Mouse (Mus musculus) intestine, postnatal 0 days (tissue): ENCODE measurements around the gene Rnf5. TPM values are rescaled to one million over a fixed set of nuclear protein-coding genes. Genes with fewer than 3 reads are reported as not detected.
A peak's percentile ranks its signal among the peaks of the same experiment; 100 is the strongest.

Experiments used
- ATAC-seq: fragments of 200-750 bp; cut with Nextera tagmentation; 2 replicates; pipeline ENCODE4 v1.8.0; 2017; ENCODE audit warnings: mild to moderate bottlenecking, moderate TSS enrichment, moderate library complexity
- H3K27ac ChIP-seq: fragments of 300-500 bp; sonication (generic); 2 replicates; pipeline ENCODE4 v1.5.1; 2014; ENCODE audit warnings: mild to moderate bottlenecking, low read depth, low read length, moderate library complexity
- H3K27me3 ChIP-seq: fragments of 300-500 bp; sonication (generic); replicated peaks from 2 replicates; pipeline ENCODE4 v1.6.1; 2014; ENCODE audit warnings: low read length, mixed read lengths; ENCODE audit not compliant: control insufficient read depth, insufficient read depth
- H3K36me3 ChIP-seq: fragments of 300-500 bp; sonication (generic); 2 replicates; pipeline ENCODE4 v1.6.1; 2014; ENCODE audit warnings: mild to moderate bottlenecking, moderate library complexity; ENCODE audit not compliant: control insufficient read depth, insufficient read depth
- H3K4me1 ChIP-seq: fragments of 300-500 bp; sonication (generic); replicated peaks from 2 replicates; pipeline ENCODE4 v1.6.1; 2014; ENCODE audit warnings: antibody characterized with exemption, low read length, mixed read lengths; ENCODE audit not compliant: control insufficient read depth, insufficient read depth
- H3K4me2 ChIP-seq: fragments of 300-500 bp; sonication (generic); replicated peaks from 2 replicates; pipeline ENCODE4 v1.6.1; 2014; ENCODE audit warnings: low read depth, mild to moderate bottlenecking, moderate library complexity
- H3K4me3 ChIP-seq: fragments of 300-500 bp; sonication (generic); 2 replicates; pipeline ENCODE4 v1.5.1; 2014; ENCODE audit warnings: low read depth, low read length
- H3K9ac ChIP-seq: fragments of 300-500 bp; sonication (generic); 2 replicates; pipeline ENCODE4 v1.6.1; 2014; ENCODE audit warnings: mild to moderate bottlenecking, low read depth, low read length
- H3K9me3 ChIP-seq: fragments of 300-500 bp; sonication (generic); 2 replicates; pipeline ENCODE4 v1.6.1; 2016; ENCODE audit warnings: mixed run types; ENCODE audit not compliant: control insufficient read depth
- CTCF ChIP-seq: sonication (generic); IDR thresholded peaks from 2 replicates; pipeline ENCODE4 v1.5.1; 2016; ENCODE audit warnings: low read depth, mild to moderate bottlenecking, control low read depth, antibody characterized with exemption, moderate library complexity
- WGBS: fragments of 180-500 bp; shearing (Covaris S2); extraction: QIAGEN DNeasy Blood & Tissue Kit; methylation state at CpG from one replicate; pipeline ENCODE4 v1.1.7; 2014; 5-methylcytosine and 5-hydroxymethylcytosine counted together
- polyA plus RNA-seq: library from polyadenylated mRNA; unstranded; fragments of >200 nt; fragmentation: Nextera tagmentation; extraction: Ambion mirVana; gene quantifications from 2 replicates; pipeline ENCODE4 v1.2.1, GENCODE M21; 2015

Rnf5 gene
- polyA plus RNA-seq, 1 experiment from 2014 or later: 123 TPM

- Histone ChIP-seq H3K4me1 (peaks cover 6% of the 10 kb centered on the region; the same call in 1 of the 2 replicates), H3K27ac (no peak overlapping the region), H3K9me3 (no peaks in the 10 kb centered on the region), H3K9ac (no peak overlapping the region), H3K27me3 (peaks cover 10% of the 10 kb centered on the region), H3K4me3 (no peak overlapping the region), H3K4me2 (no peak overlapping the region), H3K36me3 (no peaks in the 10 kb centered on the region)
- WGBS: 61% methylated on average over 2 of the region's 2 CpGs
- no peak for ATAC-seq
- no peak for TF ChIP-seq CTCF
These were observed 32.2 kb upstream of the Rnf5 start for GRCm38 (mm10) chr17:34635671-34636070.

DNA sequence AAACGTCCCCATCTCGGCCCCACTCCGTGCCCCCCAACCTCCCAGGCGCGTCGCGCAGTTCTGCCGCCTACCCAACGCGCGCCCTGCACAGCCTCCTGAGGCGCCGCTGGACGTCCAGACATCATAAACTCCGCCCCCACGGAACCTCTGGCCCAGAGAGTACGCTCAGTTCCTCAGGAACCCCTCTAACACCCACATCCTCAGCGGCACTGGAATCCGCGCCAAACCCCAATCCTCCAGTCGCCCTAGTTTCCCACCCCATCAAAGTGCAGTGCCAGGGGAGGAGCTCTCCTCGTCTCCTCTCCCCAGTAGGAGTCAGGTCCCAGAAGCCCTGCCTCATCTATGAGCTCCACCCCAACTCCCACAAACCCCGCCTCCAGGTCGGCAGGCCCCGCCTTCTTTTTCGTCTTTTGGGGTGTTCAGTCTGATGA lies 28.8 kb upstream of the Rnf5 start:
- Histone ChIP-seq H3K4me2 (peak overlapping the region; percentile 61), H3K27ac (no peak overlapping the region), H3K9ac (0 out of 2 replicates have a peak overlapping the region, but pooled peaks have one; percentile 8), H3K27me3 (peaks cover 16% of the 10 kb centered on the region), H3K4me1 (peaks cover 9% of the 10 kb centered on the region; the same call in 1 of the 2 replicates), H3K4me3 (peak overlapping the region; percentile 31), H3K9me3 (no peaks in the 10 kb centered on the region), H3K36me3 (no peaks in the 10 kb centered on the region)
- 2% methylated on average over 26 of the region's 26 CpGs for WGBS
- TF ChIP-seq CTCF: no peak
- peak; percentile 22; the same call in 1 of the 2 replicates for ATAC-seq

DNA sequence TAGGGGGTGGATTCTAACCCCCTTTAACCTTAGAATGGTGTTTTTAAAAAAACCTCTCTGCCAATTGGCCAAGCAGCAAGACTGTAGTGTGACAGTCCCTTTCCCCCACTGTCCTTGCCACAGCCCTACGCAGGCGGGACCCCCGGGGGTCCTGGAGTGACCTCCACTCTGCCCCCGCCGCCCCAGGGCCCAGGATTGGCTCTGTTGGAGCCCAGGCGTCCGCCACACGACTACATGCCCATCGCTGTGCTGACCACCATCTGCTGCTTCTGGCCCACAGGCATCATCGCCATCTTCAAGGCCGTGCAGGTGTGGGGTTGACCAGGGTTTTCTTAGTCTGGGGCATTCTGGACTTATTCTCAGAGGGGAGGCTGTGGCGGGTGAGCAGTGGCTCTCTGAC lies 28.2 kb upstream of the Rnf5 start:
- Histone ChIP-seq H3K4me3 (peak overlapping the region; percentile 31), H3K4me2 (peak overlapping the region; percentile 61), H3K27ac (no peak overlapping the region), H3K9ac (0 out of 2 replicates have a peak overlapping the region, but pooled peaks have one; percentile 8), H3K9me3 (no peaks in the 10 kb centered on the region), H3K27me3 (peaks cover 16% of the 10 kb centered on the region), H3K36me3 (no peaks in the 10 kb centered on the region), H3K4me1 (peaks cover 9% of the 10 kb centered on the region; the same call in 1 of the 2 replicates)
- TF ChIP-seq CTCF: no peak
- 16% methylated on average over 12 of the region's 12 CpGs for WGBS
- ATAC-seq: no peak

- Histone ChIP-seq H3K4me1 (peaks cover 9% of the 10 kb centered on the region), H3K9me3 (no peaks in the 10 kb centered on the region), H3K27ac (no peak overlapping the region), H3K27me3 (peaks cover 16% of the 10 kb centered on the region), H3K4me2 (peak overlapping the region; percentile 61), H3K4me3 (peak overlapping the region; percentile 29), H3K9ac (peak overlapping the region; percentile 34; the same call in 1 of the 2 replicates), H3K36me3 (no peaks in the 10 kb centered on the region)
- WGBS: 5% methylated on average over 45 of the region's 48 CpGs
- ATAC-seq: no peak
- TF ChIP-seq CTCF: no peak
These were observed 27.3 kb upstream of the Rnf5 start for GRCm38 (mm10) chr17:34630761-34631301.

- no peak for TF ChIP-seq CTCF
- Histone ChIP-seq H3K4me1 (peaks cover 9% of the 10 kb centered on the region), H3K9ac (no peak overlapping the region)
These were observed 26.5 kb upstream of the Rnf5 start for GRCm38 (mm10) chr17:34629796-34630603.

GRCm38 (mm10) chr17:34629221-34629751 lies 25.8 kb upstream of the Rnf5 start, which contains the start of gene Prrt1:
Gene Prrt1 (plus strand): TSS chr17:34629533.
- no peaks in the 10 kb centered on the region for H3K36me3 ChIP-seq
- peaks cover 9% of the 10 kb centered on the region for H3K4me1 ChIP-seq
- WGBS: 28% methylated on average over 16 of the region's 16 CpGs
- no peak for TF ChIP-seq CTCF
- H3K9me3 ChIP-seq: no peaks in the 10 kb centered on the region
- peak within 1 kb of the TSS; percentile 66 for H3K4me3 ChIP-seq
- no peak for ATAC-seq
- peak within 1 kb of the TSS; percentile 65; the same call in 1 of the 2 replicates for H3K9ac ChIP-seq
- peak within 1 kb of the TSS; percentile 95 for H3K4me2 ChIP-seq
- H3K27me3 ChIP-seq: peaks cover 16% of the 10 kb centered on the region
- H3K27ac ChIP-seq: peak within 1 kb of the TSS; percentile 87; the same call in 1 of the 2 replicates

More at GRCm38 (mm10) chr17:34629796-34630603, 26.5 kb upstream of the Rnf5 start:
- no peak overlapping the region for H3K27ac ChIP-seq
- no peak for ATAC-seq
- peaks cover 16% of the 10 kb centered on the region for H3K27me3 ChIP-seq
- peak overlapping the region; percentile 95 for H3K4me2 ChIP-seq
- peak overlapping the region; percentile 17 for H3K4me3 ChIP-seq
- H3K36me3 ChIP-seq: no peaks in the 10 kb centered on the region
- WGBS: 48% methylated on average over 12 of the region's 12 CpGs
- H3K9me3 ChIP-seq: no peaks in the 10 kb centered on the region
